Mouse (Mus musculus) liver, adult 2 months (tissue): ENCODE data around the gene Arhgap21.

Source experiments
- CTCF ChIP-seq: fragments of 200-500 bp; IDR thresholded peaks from 2 replicates; pipeline ENCODE4 v1.5.1; 2011; ENCODE audit warnings: low read depth, low read length, control low read depth
- POLR2A ChIP-seq: fragments of 200-500 bp; IDR thresholded peaks from 2 replicates; pipeline ENCODE4 v1.6.1; 2011; ENCODE audit warnings: low read length, control low read depth; ENCODE audit not compliant: insufficient read depth; ENCODE audit errors: extremely low read depth

- TF ChIP-seq POLR2A (no peak), CTCF (no peak)
Measured at GRCm38 (mm10) chr2:20868052-20868451, 100.6 kb downstream of the Arhgap21 start.
